ENCODE assay signal across 7 mouse cellular contexts in genomic region chr16:52452477-52452831, GRCm38 (mm10). TPM values are rescaled to one million over a fixed set of nuclear protein-coding genes. Genes with fewer than 3 reads are reported as not detected.
A peak's percentile ranks its signal among the peaks of the same experiment; 100 is the strongest.
DNase-seq lines count a peak whose midpoint lies in the region; ATAC-seq and TF ChIP-seq lines count a peak whose summit lies in the region.

No protein-coding gene starts in this region.

- peak overlapping the region; percentile 38 for H3K9ac ChIP-seq in neural tube, embryonic 11.5 days (ENCODE audit: low read length)
- H3K9ac ChIP-seq in embryonic facial prominence, embryonic 13.5 days = peak overlapping the region; percentile 75
- H3K9ac ChIP-seq in hindbrain, embryonic 11.5 days (ENCODE audit: low read depth, low read length) = peak overlapping the region; percentile 38
- peak overlapping the region; percentile 48 for H3K9ac ChIP-seq in lung, postnatal 0 days (replicated peaks; ENCODE audit: low read depth)

- peaks cover 6% of the 10 kb centered on the region; the same call in 1 of the 2 replicates for H3K4me1 ChIP-seq in neural tube, embryonic 11.5 days (ENCODE audit: control insufficient read depth, insufficient read depth, low read length)
- peaks cover 27% of the 10 kb centered on the region for H3K4me1 ChIP-seq in embryonic facial prominence, embryonic 13.5 days
- H3K4me1 ChIP-seq in hindbrain, embryonic 11.5 days (replicated peaks; ENCODE audit: control insufficient read depth, insufficient read depth, low read length) = peaks cover 2% of the 10 kb centered on the region; the same call in 1 of the 2 replicates
- no peaks in the 10 kb centered on the region for H3K4me1 ChIP-seq in lung, postnatal 0 days (ENCODE audit: insufficient read depth, low read depth, low read length)

- under 1% methylated on average over 26 of the region's 26 CpGs for WGBS in neural tube, embryonic 11.5 days
- WGBS in embryonic facial prominence, embryonic 13.5 days = under 1% methylated on average over 26 of the region's 26 CpGs
- under 1% methylated on average over 25 of the region's 26 CpGs for WGBS in hindbrain, embryonic 11.5 days
- under 1% methylated on average over 26 of the region's 26 CpGs for WGBS in lung, postnatal 0 days

- H3K4me2 ChIP-seq in neural tube, embryonic 11.5 days (ENCODE audit: low read depth) = peak overlapping the region; percentile 60
- peak overlapping the region; percentile 80 for H3K4me2 ChIP-seq in embryonic facial prominence, embryonic 13.5 days
- H3K4me2 ChIP-seq in hindbrain, embryonic 11.5 days (replicated peaks; ENCODE audit: low read depth, low read length) = peak overlapping the region; percentile 61
- peak overlapping the region; percentile 81 for H3K4me2 ChIP-seq in lung, postnatal 0 days (replicated peaks; ENCODE audit: low read depth, low read length)

- H3K4me3 ChIP-seq in neural tube, embryonic 11.5 days (ENCODE audit: low read depth, low read length) = peak overlapping the region; percentile 52
- peak overlapping the region; percentile 65 for H3K4me3 ChIP-seq in embryonic facial prominence, embryonic 13.5 days
- H3K4me3 ChIP-seq in hindbrain, embryonic 11.5 days (ENCODE audit: low read depth, low read length) = peak overlapping the region; percentile 43
- peak overlapping the region; percentile 77 for H3K4me3 ChIP-seq in lung, postnatal 0 days (ENCODE audit: low read depth, low read length)

- ATAC-seq in neural tube, embryonic 11.5 days (ENCODE audit: insufficient read depth, low FRiP score, low TSS enrichment) = peak; percentile 13
- ATAC-seq in embryonic facial prominence, embryonic 13.5 days (ENCODE audit: insufficient number of reproducible peaks, insufficient read depth, low FRiP score, low TSS enrichment, low read depth) = no peak
- no peak for ATAC-seq in hindbrain, embryonic 11.5 days (ENCODE audit: low FRiP score)
- no peak for ATAC-seq in lung, postnatal 0 days
- no peak for ATAC-seq in cerebellum, adult (ENCODE audit: insufficient number of reproducible peaks, low FRiP score, low TSS enrichment)

- H3K36me3 ChIP-seq in neural tube, embryonic 11.5 days (ENCODE audit: control insufficient read depth, insufficient read depth, low read length) = no peaks in the 10 kb centered on the region
- H3K36me3 ChIP-seq in embryonic facial prominence, embryonic 13.5 days = no peaks in the 10 kb centered on the region
- no peaks in the 10 kb centered on the region for H3K36me3 ChIP-seq in hindbrain, embryonic 11.5 days (ENCODE audit: control insufficient read depth, insufficient read depth, low read length)
- no peaks in the 10 kb centered on the region for H3K36me3 ChIP-seq in lung, postnatal 0 days (ENCODE audit: insufficient read depth, low read length)

- no peak for DNase-seq in neural tube, embryonic 11.5 days (ENCODE audit: low spot score)
- DNase-seq in neural tube, embryonic 10.5 days (ENCODE audit: extremely low spot score, low spot score) = no peak
- no peak for DNase-seq in hindbrain, embryonic 11.5 days (ENCODE audit: low spot score)
- no peak for DNase-seq in lung, postnatal 0 days (ENCODE audit: low spot score)
- no peak for DNase-seq in retina, postnatal 1 day

- no peak for TF ChIP-seq EP300 in lung, postnatal 0 days (IDR thresholded peaks at IDR 0.05)

- H3K27me3 ChIP-seq in neural tube, embryonic 11.5 days (ENCODE audit: control insufficient read depth, insufficient read depth, low read length) = peaks cover 9% of the 10 kb centered on the region; the same call in 1 of the 2 replicates
- H3K27me3 ChIP-seq in embryonic facial prominence, embryonic 13.5 days = peaks cover 9% of the 10 kb centered on the region; the same call in 1 of the 2 replicates
- H3K27me3 ChIP-seq in hindbrain, embryonic 11.5 days (ENCODE audit: control insufficient read depth, insufficient read depth, low read length) = peaks cover 6% of the 10 kb centered on the region; the same call in 1 of the 2 replicates
- H3K27me3 ChIP-seq in lung, postnatal 0 days (replicated peaks; ENCODE audit: insufficient read depth, low read length) = no peaks in the 10 kb centered on the region

- no peak for TF ChIP-seq CTCF in lung, postnatal 0 days (IDR thresholded peaks at IDR 0.05)

- H3K27ac ChIP-seq in neural tube, embryonic 11.5 days (ENCODE audit: low read depth, low read length) = no peak overlapping the region
- peak overlapping the region; percentile 62 for H3K27ac ChIP-seq in embryonic facial prominence, embryonic 13.5 days
- no peak overlapping the region for H3K27ac ChIP-seq in hindbrain, embryonic 11.5 days (ENCODE audit: low read depth, low read length)
- peak overlapping the region; percentile 44 for H3K27ac ChIP-seq in lung, postnatal 0 days (ENCODE audit: low read length)

- H3K9me3 ChIP-seq in neural tube, embryonic 11.5 days (ENCODE audit: control insufficient read depth, low read length) = no peaks in the 10 kb centered on the region
- no peaks in the 10 kb centered on the region for H3K9me3 ChIP-seq in embryonic facial prominence, embryonic 13.5 days
- no peaks in the 10 kb centered on the region for H3K9me3 ChIP-seq in hindbrain, embryonic 11.5 days (ENCODE audit: control insufficient read depth, low read length)
- no peaks in the 10 kb centered on the region for H3K9me3 ChIP-seq in lung, postnatal 0 days (ENCODE audit: low read length)

RNA-seq across cellular contexts. Expression of gene Alcam, which starts 1.4 kb away (rescaled TPM):
- 26.2 and 29.4 TPM in 2 replicates for polyA plus RNA-seq in neural tube, embryonic 11.5 days (2014; fragmentation: Nextera tagmentation; extraction: Ambion mirVana)
- polyA plus RNA-seq in embryonic facial prominence, embryonic 13.5 days (2015; fragmentation: Nextera tagmentation; extraction: Ambion mirVana) = 29.1 and 51.2 TPM in 2 replicates
- 57.6 and 84.9 TPM in 2 replicates for polyA plus RNA-seq in hindbrain, embryonic 11.5 days (2014; fragmentation: Nextera tagmentation; extraction: Ambion mirVana)
- 68.9 and 79.4 TPM in 2 replicates for polyA plus RNA-seq in lung, postnatal 0 days (2015; fragmentation: Nextera tagmentation; extraction: Ambion mirVana)

Comparison
In these comparisons a context has a peak if more than half of its experiments do, and no peak if none do; other contexts are left out.
1. H3K27ac ChIP-seq: peak in embryonic facial prominence, embryonic 13.5 days (single experiment) and lung, postnatal 0 days (single experiment); none in neural tube, embryonic 11.5 days (single experiment) and hindbrain, embryonic 11.5 days (single experiment).
2. Peak in every context shown above with its lines, with median percentiles within 50 percentile points of each other: H3K4me2 ChIP-seq, H3K4me3 ChIP-seq and H3K9ac ChIP-seq.